Mouse (Mus musculus): ENCODE data around the gene Ebf3. TPM values are rescaled to one million over a fixed set of nuclear protein-coding genes. Genes with fewer than 3 reads are reported as not detected.
A peak's percentile ranks its signal among the peaks of the same experiment; 100 is the strongest.

The Ebf3 gene
- polyA plus RNA-seq, 1 experiment from 2014 or later = 1.5 TPM

GRCm38 (mm10) chr7:137211332-137211731 lies 102.9 kb downstream of the Ebf3 start:
- Histone ChIP-seq H3K36me3 (no peaks in the 10 kb centered on the region), H3K4me1 (0 out of 2 replicates have a peak, but pooled peaks cover 2% of the 10 kb centered on the region), H3K4me2 (no peak overlapping the region), H3K9me3 (no peaks in the 10 kb centered on the region), H3K27ac (no peak overlapping the region), H3K27me3 (replicated peaks) (0 out of 2 replicates have a peak, but pooled peaks cover 3% of the 10 kb centered on the region), H3K4me3 (replicated peaks) (no peak overlapping the region), H3K9ac (no peak overlapping the region)
- 35% methylated on average over 4 of the region's 4 CpGs for WGBS
- peak; percentile 31; the same call in 1 of the 2 replicates for ATAC-seq (ENCODE audit: insufficient read depth, low FRiP score, low read depth)

GRCm38 (mm10) chr7:137209688-137210345 lies 104.4 kb downstream of the Ebf3 start:
- no peak overlapping the region for H3K9ac ChIP-seq
- no peak overlapping the region for H3K4me2 ChIP-seq
- H3K9me3 ChIP-seq = no peaks in the 10 kb centered on the region
- 0 out of 2 replicates have a peak, but pooled peaks cover 3% of the 10 kb centered on the region for H3K4me1 ChIP-seq
- 75% methylated on average over 15 of the region's 15 CpGs for WGBS
- 0 out of 2 replicates have a peak, but pooled peaks cover 3% of the 10 kb centered on the region for H3K27me3 ChIP-seq (replicated peaks)
- H3K4me3 ChIP-seq (replicated peaks) = no peak overlapping the region
- H3K36me3 ChIP-seq = no peaks in the 10 kb centered on the region
- no peak overlapping the region for H3K27ac ChIP-seq
- ATAC-seq (ENCODE audit: insufficient read depth, low FRiP score, low read depth) = no peak

- Histone ChIP-seq H3K4me2 (no peak overlapping the region), H3K9ac (no peak overlapping the region), H3K36me3 (no peaks in the 10 kb centered on the region), H3K27ac (no peak overlapping the region), H3K4me1 (0 out of 2 replicates have a peak, but pooled peaks cover 3% of the 10 kb centered on the region), H3K4me3 (replicated peaks) (no peak overlapping the region), H3K9me3 (no peaks in the 10 kb centered on the region), H3K27me3 (replicated peaks) (0 out of 2 replicates have a peak, but pooled peaks cover 3% of the 10 kb centered on the region)
- 40% methylated on average over 5 of the region's 5 CpGs for WGBS
- ATAC-seq (ENCODE audit: insufficient read depth, low FRiP score, low read depth) = no peak
Measured at GRCm38 (mm10) chr7:137208556-137208955, 105.7 kb downstream of the Ebf3 start.

- 0 out of 2 replicates have a peak, but pooled peaks cover 3% of the 10 kb centered on the region for H3K4me1 ChIP-seq
- H3K27me3 ChIP-seq (replicated peaks) = 0 out of 2 replicates have a peak, but pooled peaks cover 3% of the 10 kb centered on the region
- 63% methylated on average over 21 of the region's 21 CpGs for WGBS
- no peak overlapping the region for H3K9ac ChIP-seq
- H3K9me3 ChIP-seq = no peaks in the 10 kb centered on the region
- no peak overlapping the region for H3K4me2 ChIP-seq
- ATAC-seq (ENCODE audit: insufficient read depth, low FRiP score, low read depth) = no peak
- H3K36me3 ChIP-seq = no peaks in the 10 kb centered on the region
- H3K27ac ChIP-seq = no peak overlapping the region
- H3K4me3 ChIP-seq (replicated peaks) = no peak overlapping the region
Measured at GRCm38 (mm10) chr7:137206770-137207285, 107.4 kb downstream of the Ebf3 start.

- no peaks in the 10 kb centered on the region for H3K9me3 ChIP-seq
- H3K27ac ChIP-seq = no peak overlapping the region
- WGBS = 96% methylated on average over 4 of the region's 4 CpGs
- H3K4me2 ChIP-seq = no peak overlapping the region
- no peaks in the 10 kb centered on the region for H3K36me3 ChIP-seq
- no peak overlapping the region for H3K4me3 ChIP-seq (replicated peaks)
- no peaks in the 10 kb centered on the region for H3K27me3 ChIP-seq (replicated peaks)
- no peak for ATAC-seq (ENCODE audit: insufficient read depth, low FRiP score, low read depth)
- no peak overlapping the region for H3K9ac ChIP-seq
- H3K4me1 ChIP-seq = peaks cover 6% of the 10 kb centered on the region
Measured at GRCm38 (mm10) chr7:137199533-137199932, 114.7 kb downstream of the Ebf3 start.

GRCm38 (mm10) chr7:137198921-137199320 lies 115.3 kb downstream of the Ebf3 start:
- no peaks in the 10 kb centered on the region for H3K27me3 ChIP-seq (replicated peaks)
- no peak overlapping the region for H3K4me2 ChIP-seq
- 94% methylated on average over 15 of the region's 15 CpGs for WGBS
- H3K4me1 ChIP-seq = peaks cover 6% of the 10 kb centered on the region
- no peak overlapping the region for H3K4me3 ChIP-seq (replicated peaks)
- no peaks in the 10 kb centered on the region for H3K9me3 ChIP-seq
- no peak overlapping the region for H3K27ac ChIP-seq
- no peak for ATAC-seq (ENCODE audit: insufficient read depth, low FRiP score, low read depth)
- no peaks in the 10 kb centered on the region for H3K36me3 ChIP-seq
- no peak overlapping the region for H3K9ac ChIP-seq

GRCm38 (mm10) chr7:137197118-137198030 lies 116.9 kb downstream of the Ebf3 start:
- 70% methylated on average over 23 of the region's 23 CpGs for WGBS
- H3K4me1 ChIP-seq = peaks cover 6% of the 10 kb centered on the region
- no peak overlapping the region for H3K4me3 ChIP-seq (replicated peaks)
- H3K27ac ChIP-seq = no peak overlapping the region
- no peak overlapping the region for H3K4me2 ChIP-seq
- peak; percentile 69; the same call in 1 of the 2 replicates for ATAC-seq (ENCODE audit: insufficient read depth, low FRiP score, low read depth)
- H3K9me3 ChIP-seq = no peaks in the 10 kb centered on the region
- 0 out of 2 replicates have a peak, but pooled peaks cover 4% of the 10 kb centered on the region for H3K27me3 ChIP-seq (replicated peaks)
- no peaks in the 10 kb centered on the region for H3K36me3 ChIP-seq
- H3K9ac ChIP-seq = no peak overlapping the region

GRCm38 (mm10) chr7:137196536-137196935 lies 117.7 kb downstream of the Ebf3 start:
- H3K27me3 ChIP-seq (replicated peaks) = 0 out of 2 replicates have a peak, but pooled peaks cover 4% of the 10 kb centered on the region
- H3K4me3 ChIP-seq (replicated peaks) = no peak overlapping the region
- no peaks in the 10 kb centered on the region for H3K9me3 ChIP-seq
- H3K4me2 ChIP-seq = no peak overlapping the region
- no peak overlapping the region for H3K9ac ChIP-seq
- H3K36me3 ChIP-seq = no peaks in the 10 kb centered on the region
- peaks cover 6% of the 10 kb centered on the region for H3K4me1 ChIP-seq
- 75% methylated on average over 6 of the region's 6 CpGs for WGBS
- no peak overlapping the region for H3K27ac ChIP-seq
- no peak for ATAC-seq (ENCODE audit: insufficient read depth, low FRiP score, low read depth)

- Histone ChIP-seq H3K36me3 (no peaks in the 10 kb centered on the region), H3K9ac (no peak overlapping the region), H3K9me3 (no peaks in the 10 kb centered on the region), H3K4me3 (replicated peaks) (no peak overlapping the region), H3K4me1 (peaks cover under 1% of the 10 kb centered on the region; the same call in 1 of the 2 replicates), H3K27me3 (replicated peaks) (0 out of 2 replicates have a peak, but pooled peaks cover 4% of the 10 kb centered on the region), H3K27ac (no peak overlapping the region), H3K4me2 (no peak overlapping the region)
- no peak for ATAC-seq (ENCODE audit: insufficient read depth, low FRiP score, low read depth)
- WGBS = 71% methylated on average over 7 of the region's 7 CpGs
Measured at GRCm38 (mm10) chr7:137192776-137193278, 121.4 kb downstream of the Ebf3 start.

- H3K27ac ChIP-seq = no peak overlapping the region
- H3K9ac ChIP-seq = no peak overlapping the region
- no peak overlapping the region for H3K4me3 ChIP-seq (replicated peaks)
- H3K36me3 ChIP-seq = no peaks in the 10 kb centered on the region
- 0 out of 2 replicates have a peak, but pooled peaks cover 4% of the 10 kb centered on the region for H3K27me3 ChIP-seq (replicated peaks)
- no peak overlapping the region for H3K4me2 ChIP-seq
- no peaks in the 10 kb centered on the region for H3K4me1 ChIP-seq
- no peak for ATAC-seq (ENCODE audit: insufficient read depth, low FRiP score, low read depth)
- 50% methylated on average over 12 of the region's 12 CpGs for WGBS
- no peaks in the 10 kb centered on the region for H3K9me3 ChIP-seq
Measured at GRCm38 (mm10) chr7:137191889-137192288, 122.4 kb downstream of the Ebf3 start.

GRCm38 (mm10) chr7:137172278-137172677 lies 142.0 kb downstream of the Ebf3 start:
- no peaks in the 10 kb centered on the region for H3K9me3 ChIP-seq
- no peak for ATAC-seq (ENCODE audit: insufficient read depth, low FRiP score, low read depth)
- no peak overlapping the region for H3K4me2 ChIP-seq
- H3K9ac ChIP-seq = no peak overlapping the region
- no peaks in the 10 kb centered on the region for H3K36me3 ChIP-seq
- H3K4me1 ChIP-seq = no peaks in the 10 kb centered on the region
- no peak overlapping the region for H3K27ac ChIP-seq
- no peak overlapping the region for H3K4me3 ChIP-seq (replicated peaks)
- no peaks in the 10 kb centered on the region for H3K27me3 ChIP-seq (replicated peaks)
- 31% methylated on average over 9 of the region's 9 CpGs for WGBS

Data from stomach, embryonic 15.5 days (tissue).